Mouse (Mus musculus) urinary bladder, postnatal 14 days (tissue): Measurements from ENCODE around the gene A230072I06Rik.

Source experiments
- DNase-seq: peaks from one replicate; pipeline ENCODE4 v3.0.0; 2021; ENCODE audit warnings: low spot score

Gene A230072I06Rik

GRCm38 (mm10) chr8:12278663-12279312, at the start of gene A230072I06Rik:
Gene A230072I06Rik (plus strand): TSS chr8:12278819.
- DNase-seq = no peak

- no peak for DNase-seq
Observed at GRCm38 (mm10) chr8:12234039-12234438, 44.6 kb upstream of the A230072I06Rik start.

GRCm38 (mm10) chr8:12238775-12239174, 39.8 kb upstream of the A230072I06Rik start:
- DNase-seq = no peak

GRCm38 (mm10) chr8:12240143-12240542, 38.5 kb upstream of the A230072I06Rik start:
- DNase-seq = no peak

GRCm38 (mm10) chr8:12243746-12244145, 34.9 kb upstream of the A230072I06Rik start:
- DNase-seq = no peak

GRCm38 (mm10) chr8:12259890-12260289, 18.7 kb upstream of the A230072I06Rik start:
- DNase-seq = no peak

- DNase-seq = no peak
Observed at GRCm38 (mm10) chr8:12260476-12261029, 18.1 kb upstream of the A230072I06Rik start.

GRCm38 (mm10) chr8:12261556-12261955, 17.1 kb upstream of the A230072I06Rik start:
- no peak for DNase-seq

GRCm38 (mm10) chr8:12264996-12265395, 13.6 kb upstream of the A230072I06Rik start:
- no peak for DNase-seq

- DNase-seq = no peak
Observed at GRCm38 (mm10) chr8:12267863-12268262, 10.8 kb upstream of the A230072I06Rik start.

- no peak for DNase-seq
Observed at GRCm38 (mm10) chr8:12268306-12268829, 10.3 kb upstream of the A230072I06Rik start.

GRCm38 (mm10) chr8:12279482-12280192, 1.0 kb downstream of the A230072I06Rik start:
- DNase-seq = no peak

GRCm38 (mm10) chr8:12282128-12282527, 3.5 kb downstream of the A230072I06Rik start:
- no peak for DNase-seq

- no peak for DNase-seq
Observed at GRCm38 (mm10) chr8:12290551-12290950, 11.9 kb downstream of the A230072I06Rik start.

GRCm38 (mm10) chr8:12298326-12298950, 19.8 kb downstream of the A230072I06Rik start:
- DNase-seq = no peak

- DNase-seq = no peak
Observed at GRCm38 (mm10) chr8:12301998-12302397, 23.4 kb downstream of the A230072I06Rik start.

- no peak for DNase-seq
Observed at GRCm38 (mm10) chr8:12312975-12313734, 34.5 kb downstream of the A230072I06Rik start.

GRCm38 (mm10) chr8:12314258-12314657, 35.6 kb downstream of the A230072I06Rik start:
- no peak for DNase-seq

GRCm38 (mm10) chr8:12315177-12315576, 36.6 kb downstream of the A230072I06Rik start:
- no peak for DNase-seq

GRCm38 (mm10) chr8:12319755-12320455, 41.3 kb downstream of the A230072I06Rik start:
- DNase-seq = no peak

GRCm38 (mm10) chr8:12322071-12322470, 43.5 kb downstream of the A230072I06Rik start:
- no peak for DNase-seq
